Mouse (Mus musculus): Measurements from ENCODE around the gene Serinc2.

- TF ChIP-seq EP300 (IDR thresholded peaks at IDR 0.05; ENCODE audit: insufficient read depth, low read depth, low read length) = no peak
- no peak for TF ChIP-seq POLR2A (IDR thresholded peaks at IDR 0.05; ENCODE audit: insufficient read depth, low read depth, low read length)
- TF ChIP-seq CTCF (IDR thresholded peaks at IDR 0.05) = no peak
Measured at GRCm38 (mm10) chr4:130212421-130212820, 66.6 kb downstream of the Serinc2 start.

Measured in heart, adult 2 months (tissue).